Mouse (Mus musculus): Measurements from ENCODE around the gene Gm37240.

- no peak for TF ChIP-seq CTCF (IDR thresholded peaks at IDR 0.05; ENCODE audit: low read depth, low read length)
- TF ChIP-seq POLR2A (IDR thresholded peaks at IDR 0.05; ENCODE audit: insufficient read depth, low read length) = no peak
- no peak for TF ChIP-seq EP300 (IDR thresholded peaks at IDR 0.05; ENCODE audit: insufficient read depth, low read depth, low read length)
Observed at GRCm38 (mm10) chr3:84468111-84468453, 1419.2 kb downstream of the Gm37240 start.

Measured in ES-Bruce4 (cell line).